Mouse (Mus musculus): Measurements from ENCODE around the gene Lrrc74a.

Gene Lrrc74a

GRCm38 (mm10) chr12:86787020-86787553 is 52.9 kb downstream of the Lrrc74a start:
- no peak for DNase-seq

GRCm38 (mm10) chr12:86790100-86790848 is 56.1 kb downstream of the Lrrc74a start:
- no peak for DNase-seq

GRCm38 (mm10) chr12:86790849-86791127 is 56.6 kb downstream of the Lrrc74a start:
- DNase-seq: peak; percentile 87

GRCm38 (mm10) chr12:86791987-86792386 is 57.8 kb downstream of the Lrrc74a start:
- no peak for DNase-seq

- DNase-seq: peak; percentile 86
Observed at GRCm38 (mm10) chr12:86793830-86794229, 59.7 kb downstream of the Lrrc74a start.

- DNase-seq: no peak
Observed at GRCm38 (mm10) chr12:86794331-86794730, 60.2 kb downstream of the Lrrc74a start.

GRCm38 (mm10) chr12:86795076-86795837 is 61.1 kb downstream of the Lrrc74a start:
- DNase-seq: no peak

GRCm38 (mm10) chr12:86795838-86796232 is 61.7 kb downstream of the Lrrc74a start:
- peak; percentile 90 for DNase-seq

- DNase-seq: no peak
Observed at GRCm38 (mm10) chr12:86796351-86796750, 62.2 kb downstream of the Lrrc74a start.

- no peak for DNase-seq
Observed at GRCm38 (mm10) chr12:86797771-86798170, 63.6 kb downstream of the Lrrc74a start.

GRCm38 (mm10) chr12:86798773-86799540 is 64.8 kb downstream of the Lrrc74a start:
- peak; percentile 93 for DNase-seq

- DNase-seq: no peak
Observed at GRCm38 (mm10) chr12:86799786-86800185, 65.6 kb downstream of the Lrrc74a start.

- no peak for DNase-seq
Observed at GRCm38 (mm10) chr12:86800336-86800735, 66.2 kb downstream of the Lrrc74a start.

GRCm38 (mm10) chr12:86800765-86801147 is 66.6 kb downstream of the Lrrc74a start:
- DNase-seq: peak; percentile 77

GRCm38 (mm10) chr12:86801148-86802004 is 67.2 kb downstream of the Lrrc74a start:
- peak; percentile 99 for DNase-seq

- peak; percentile 87 for DNase-seq
Observed at GRCm38 (mm10) chr12:86802005-86802671, 68.0 kb downstream of the Lrrc74a start.

- no peak for DNase-seq
Observed at GRCm38 (mm10) chr12:86802899-86803298, 68.7 kb downstream of the Lrrc74a start.

- no peak for DNase-seq
Observed at GRCm38 (mm10) chr12:86803651-86804307, 69.6 kb downstream of the Lrrc74a start.

- DNase-seq: no peak
Observed at GRCm38 (mm10) chr12:86804308-86804700, 70.1 kb downstream of the Lrrc74a start.

- DNase-seq: no peak
Observed at GRCm38 (mm10) chr12:86804857-86805256, 70.7 kb downstream of the Lrrc74a start.

- DNase-seq: no peak
Observed at GRCm38 (mm10) chr12:86805315-86805714, 71.1 kb downstream of the Lrrc74a start.

Measured in kidney, postnatal 14 days (tissue).